Mouse (Mus musculus): ENCODE measurements at regions not wholly inside any gene's neighbourhood (a gene's known extent, or its start where the extent isn't known, plus 50 kb on each side); places are given as distances from the start of the nearest gene placed in this dataset.
A peak's percentile ranks its signal among the peaks of the same experiment; 100 is the strongest.

DNA sequence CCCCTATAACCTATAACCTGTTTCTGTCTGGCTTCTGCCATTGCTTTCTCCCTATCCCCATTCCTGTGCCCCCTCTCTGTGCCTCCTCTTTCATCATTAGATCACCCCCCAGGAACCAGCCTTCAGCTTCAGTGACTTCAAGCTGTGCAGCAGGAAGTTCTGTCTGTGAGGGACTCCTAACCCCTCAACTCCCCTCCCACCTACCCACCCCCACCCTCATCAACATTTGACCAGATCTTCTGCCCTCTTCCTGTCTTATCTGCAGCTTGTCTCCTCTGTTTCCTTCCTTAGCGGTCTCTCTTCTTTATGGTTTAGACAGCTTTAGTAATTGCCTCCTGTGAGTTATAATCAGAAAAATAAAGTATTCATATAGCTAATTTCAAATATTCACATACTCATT lies 266.6 kb upstream of the Gm765 start:
- no peak for DNase-seq

GRCm38 (mm10) chr6:98606680-98607079 lies 264.1 kb upstream of the Gm765 start:
- DNase-seq: no peak

- no peak for DNase-seq
These were observed 255.1 kb upstream of the Gm765 start for GRCm38 (mm10) chr6:98597612-98598011.

DNA sequence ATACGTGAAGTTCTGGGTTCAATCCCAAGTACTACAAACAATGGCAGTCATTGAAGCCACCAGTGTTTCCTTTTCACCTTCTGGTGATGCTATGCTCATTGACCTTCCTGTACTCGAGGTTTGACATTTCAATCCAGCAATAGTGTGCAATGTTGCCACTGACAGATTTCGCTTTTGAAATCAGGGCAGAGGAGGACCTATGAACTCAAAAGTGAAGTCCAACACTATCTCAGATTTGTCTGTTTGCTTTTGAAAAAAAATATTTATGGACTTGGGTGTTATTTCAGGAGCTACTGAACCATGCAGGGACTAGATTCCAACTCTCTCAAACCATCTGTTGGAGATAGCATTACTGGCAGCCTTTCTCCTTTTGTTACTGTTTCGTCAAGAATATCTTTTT lies 248.4 kb upstream of the Gm765 start:
- DNase-seq: no peak

- no peak for DNase-seq
These were observed 246.4 kb upstream of the Gm765 start for GRCm38 (mm10) chr6:98588979-98589378.

DNA sequence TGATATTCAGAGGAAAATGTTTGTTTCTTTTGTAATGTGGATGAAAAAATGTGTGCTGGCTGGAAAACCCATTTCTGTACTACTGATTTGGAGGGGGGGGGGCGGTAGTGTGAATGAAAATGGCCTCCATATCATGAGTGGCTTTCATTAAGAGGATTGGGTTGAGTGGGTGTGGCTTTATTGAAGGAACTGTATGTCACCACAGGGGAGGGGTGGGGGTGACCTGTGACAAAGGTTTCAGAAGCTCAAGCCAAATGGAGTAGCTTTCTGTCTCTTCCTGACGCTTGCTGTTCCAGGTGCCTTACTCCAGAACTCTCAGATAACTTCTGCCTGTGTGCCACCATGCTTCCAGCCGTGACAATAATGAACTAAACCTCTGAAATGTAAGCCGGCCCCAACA lies 242.0 kb upstream of the Gm765 start:
- no peak for DNase-seq

- DNase-seq: no peak
These were observed 240.3 kb upstream of the Gm765 start for GRCm38 (mm10) chr6:98582826-98583225.

- no peak for DNase-seq
These were observed 232.7 kb upstream of the Gm765 start for GRCm38 (mm10) chr6:98575227-98575626.

- no peak for DNase-seq
These were observed 213.1 kb upstream of the Gm765 start for GRCm38 (mm10) chr6:98555702-98556101.

DNA sequence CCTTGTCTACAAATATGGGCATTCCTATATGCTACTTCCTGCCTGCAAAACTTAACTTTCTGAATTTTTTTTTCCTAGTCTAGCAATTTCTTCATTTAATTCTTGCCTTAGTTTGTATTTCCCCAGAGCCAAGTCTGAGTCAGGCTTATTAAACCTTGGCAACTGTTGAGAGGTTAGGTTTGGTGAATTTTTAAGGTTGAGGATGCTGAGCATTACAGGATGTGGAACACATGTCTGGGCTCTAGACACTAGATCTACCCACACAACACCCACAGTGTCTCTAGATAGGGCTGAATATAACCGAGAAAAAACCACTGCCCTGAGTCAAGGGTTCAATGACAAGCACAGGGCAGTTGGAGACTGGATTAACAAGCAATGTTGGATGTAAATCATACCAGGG lies 211.4 kb upstream of the Gm765 start:
- DNase-seq: no peak

DNA sequence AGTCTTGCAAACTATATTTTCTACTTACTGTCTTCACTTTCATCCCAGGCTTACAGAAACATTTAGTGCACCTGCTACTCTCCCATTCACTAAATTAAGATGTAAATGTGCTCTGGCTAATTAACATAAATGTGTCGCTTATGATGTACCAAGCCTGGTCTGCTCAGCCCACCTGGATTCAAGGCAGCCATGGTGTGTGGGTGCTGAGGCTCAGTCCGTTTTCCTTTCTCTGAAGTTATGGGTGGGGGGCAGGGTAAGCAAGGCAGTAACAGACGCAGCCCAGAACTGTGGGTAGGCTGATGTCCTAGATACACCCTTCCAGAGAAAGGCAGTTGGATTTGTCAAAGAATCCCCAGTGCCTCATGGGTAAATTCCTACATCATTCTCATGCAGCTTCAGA lies 209.2 kb upstream of the Gm765 start:
- DNase-seq: no peak

- DNase-seq: no peak
These were observed 184.4 kb upstream of the Gm765 start for GRCm38 (mm10) chr6:98526882-98527440.

GRCm38 (mm10) chr6:98525286-98525685 lies 182.7 kb upstream of the Gm765 start:
- peak; percentile 40 for DNase-seq

DNA sequence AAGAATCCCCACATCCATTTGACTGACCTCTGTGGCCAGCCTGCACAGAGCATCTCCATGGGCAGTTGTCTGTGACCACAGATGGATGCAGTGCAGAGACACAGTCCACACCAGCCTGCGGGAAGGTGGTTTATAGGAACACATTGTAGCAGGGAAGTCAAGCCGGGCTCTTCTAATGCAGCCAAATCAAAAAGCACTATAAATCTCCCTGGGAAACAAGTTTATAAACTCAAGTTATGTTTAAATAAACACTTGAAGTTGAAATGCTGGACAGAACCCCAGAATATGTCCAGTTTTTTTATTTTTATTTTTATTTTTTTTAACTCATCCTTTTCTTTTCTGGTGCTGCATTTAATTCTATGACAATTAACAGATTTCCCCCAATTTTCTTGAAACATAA lies 182.1 kb upstream of the Gm765 start:
- DNase-seq: no peak

DNA sequence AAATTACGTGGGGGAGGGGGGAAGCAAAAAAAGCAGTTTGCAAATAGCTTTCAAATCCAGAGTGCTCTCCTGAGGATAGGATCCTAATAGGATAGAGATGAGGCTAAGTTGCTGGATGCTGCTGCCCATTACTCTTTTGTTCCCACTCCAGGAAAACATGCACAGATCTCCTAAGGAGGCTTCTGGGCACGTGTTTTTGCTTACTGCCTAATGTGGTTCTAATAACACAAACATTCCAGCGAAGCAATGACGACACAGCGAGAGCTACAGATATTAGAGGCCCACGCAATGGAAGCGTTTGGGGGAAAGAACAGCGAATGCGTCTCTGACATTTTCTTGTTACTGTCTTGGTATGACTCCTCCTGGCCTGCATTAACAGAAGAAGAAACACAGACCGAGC lies 179.0 kb upstream of the Gm765 start:
- no peak for DNase-seq

DNA sequence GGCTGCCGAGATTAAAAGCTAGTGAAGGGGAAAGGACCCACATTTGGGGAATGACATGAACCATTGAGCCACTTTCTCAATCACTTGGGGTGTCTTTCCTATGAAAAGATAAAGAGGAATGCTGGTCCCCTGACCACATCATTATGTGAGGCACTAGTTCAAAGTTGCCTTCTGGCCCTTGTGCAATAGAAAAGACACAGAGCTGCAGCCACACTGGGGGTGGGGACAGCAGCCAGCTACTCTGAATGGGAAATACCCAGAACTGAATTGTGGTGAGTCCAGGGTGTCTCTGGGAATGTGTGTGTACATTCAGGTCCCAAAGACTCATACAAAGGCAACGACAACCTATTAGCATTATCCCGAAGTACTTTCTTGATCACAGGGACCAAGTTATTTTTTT lies 172.3 kb upstream of the Gm765 start:
- no peak for DNase-seq

GRCm38 (mm10) chr6:98514376-98514775 lies 171.8 kb upstream of the Gm765 start:
- no peak for DNase-seq

DNA sequence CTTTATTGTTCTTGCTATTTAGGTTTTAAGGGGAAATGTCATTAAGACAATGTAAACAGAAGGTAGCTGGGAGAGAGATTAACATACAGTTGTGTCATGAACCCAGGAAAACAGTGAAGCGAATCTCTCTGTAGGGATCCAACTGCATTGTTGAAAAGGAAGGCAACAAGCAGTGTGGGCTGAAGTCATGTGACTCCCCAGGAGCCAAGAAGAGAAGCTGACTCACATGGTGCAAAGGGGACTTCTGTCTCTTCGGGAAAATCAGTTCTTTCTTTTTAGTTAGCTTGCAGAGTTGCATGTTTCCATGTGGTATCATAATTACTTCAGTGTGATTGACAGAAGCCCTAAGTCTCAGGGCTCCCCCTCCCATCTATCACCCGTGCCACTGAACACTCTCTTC lies 170.7 kb upstream of the Gm765 start:
- DNase-seq: no peak

GRCm38 (mm10) chr6:98502726-98503125 lies 160.2 kb upstream of the Gm765 start:
- no peak for DNase-seq

GRCm38 (mm10) chr6:98499721-98500120 lies 157.2 kb upstream of the Gm765 start:
- DNase-seq: no peak

GRCm38 (mm10) chr6:98486626-98487025 lies 144.1 kb upstream of the Gm765 start:
- DNase-seq: no peak

DNA sequence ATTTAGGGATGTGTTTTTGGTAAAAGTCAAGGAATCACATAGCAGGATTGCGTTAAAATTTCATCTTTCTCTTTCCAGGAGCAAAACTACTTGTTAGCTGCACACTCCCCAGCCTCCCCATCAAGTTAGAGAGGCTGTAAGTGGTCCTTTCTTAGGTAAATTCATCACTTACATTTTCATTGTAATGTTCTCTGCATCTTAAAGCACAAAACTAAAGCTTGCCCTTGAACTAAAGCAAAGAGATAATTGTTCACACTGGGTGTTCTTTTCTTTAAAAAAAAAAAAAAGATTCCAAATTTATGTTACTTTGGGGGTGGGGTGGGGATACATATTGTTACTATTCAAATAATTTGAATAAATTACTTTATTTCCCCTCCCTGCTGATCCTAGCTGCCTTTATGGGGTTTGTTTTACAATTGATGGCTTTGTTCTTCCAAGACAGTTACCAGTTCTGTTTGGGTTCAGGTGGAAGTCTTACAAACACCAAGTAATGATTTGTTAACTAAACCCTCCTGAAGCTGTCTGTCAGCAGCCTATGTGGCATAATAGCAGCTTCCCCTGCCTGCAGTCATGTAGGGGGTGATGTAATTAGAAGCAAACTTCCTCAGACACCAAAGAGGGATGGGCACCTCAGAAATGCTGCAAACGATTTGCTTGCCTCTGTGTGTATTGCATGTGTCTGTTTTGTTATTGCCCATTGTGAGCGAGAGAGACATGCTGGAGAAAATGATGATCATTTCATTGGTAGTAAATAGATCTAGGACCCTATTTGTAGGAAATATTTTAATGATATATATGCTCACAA lies 141.0 kb upstream of the Gm765 start:
- no peak for DNase-seq

- no peak for DNase-seq
These were observed 139.8 kb upstream of the Gm765 start for GRCm38 (mm10) chr6:98482319-98482718.

DNA sequence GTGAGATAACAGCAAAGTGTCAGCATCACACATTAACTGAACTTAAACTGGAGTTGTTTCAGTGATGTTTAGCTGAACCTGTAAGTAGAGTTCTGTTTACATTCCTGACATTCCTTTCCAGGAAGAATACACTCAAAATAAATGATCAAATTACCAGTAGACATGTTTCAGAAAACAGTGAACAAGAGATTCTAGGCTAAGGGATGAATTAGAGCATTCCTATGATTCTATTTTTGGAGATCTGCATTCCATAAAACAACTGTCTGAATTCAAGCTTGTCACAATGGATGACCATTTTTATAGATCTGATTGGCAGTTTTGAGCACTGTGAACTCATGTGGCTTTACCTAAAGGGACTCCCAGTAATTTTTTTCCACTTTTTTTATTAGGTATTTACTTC lies 125.0 kb upstream of the Gm765 start:
- DNase-seq: no peak
